Mouse (Mus musculus): ENCODE measurements around the gene Lbhd2. TPM values are rescaled to one million over a fixed set of nuclear protein-coding genes. Genes with fewer than 3 reads are reported as not detected.

Gene Lbhd2
- polyA plus RNA-seq, 1 experiment from 2014 or later = 0.60 TPM

GRCm38 (mm10) chr12:111377376-111377973, 29.1 kb upstream of the Lbhd2 start, which contains the start of gene Cdc42bpb:
Gene Cdc42bpb, minus strand, starts transcription at chr12:111377718.
- Histone ChIP-seq H3K27me3 (no peaks in the 10 kb centered on the region), H3K9me3 (no peaks in the 10 kb centered on the region), H3K4me3 (peak within 1 kb of the TSS; percentile 98), H3K9ac (peak within 1 kb of the TSS; percentile 93), H3K27ac (peak within 1 kb of the TSS; percentile 90), H3K36me3 (no peaks in the 10 kb centered on the region), H3K4me1 (peaks cover 21% of the 10 kb centered on the region), H3K4me2 (replicated peaks) (peak within 1 kb of the TSS; percentile 94)
- WGBS = under 1% methylated on average over 93 of the region's 94 CpGs
- ATAC-seq (ENCODE audit: insufficient number of reproducible peaks, insufficient read depth, low FRiP score, low TSS enrichment) = peak; percentile 91

- H3K4me2 ChIP-seq (replicated peaks) = peak overlapping the region; percentile 94
- peak overlapping the region; percentile 93 for H3K9ac ChIP-seq
- peak; percentile 75 for ATAC-seq (ENCODE audit: insufficient number of reproducible peaks, insufficient read depth, low FRiP score, low TSS enrichment)
- no peaks in the 10 kb centered on the region for H3K9me3 ChIP-seq
- H3K27ac ChIP-seq = peak overlapping the region; percentile 90
- under 1% methylated on average over 32 of the region's 32 CpGs for WGBS
- peaks cover 21% of the 10 kb centered on the region for H3K4me1 ChIP-seq
- H3K27me3 ChIP-seq = no peaks in the 10 kb centered on the region
- H3K36me3 ChIP-seq = no peaks in the 10 kb centered on the region
- peak overlapping the region; percentile 98 for H3K4me3 ChIP-seq
Observed at GRCm38 (mm10) chr12:111377986-111378490, 28.6 kb upstream of the Lbhd2 start.

GRCm38 (mm10) chr12:111378812-111379211, 27.8 kb upstream of the Lbhd2 start:
- Histone ChIP-seq H3K4me2 (replicated peaks) (peak overlapping the region; percentile 94), H3K4me1 (peaks cover 21% of the 10 kb centered on the region), H3K9me3 (no peaks in the 10 kb centered on the region), H3K9ac (no peak overlapping the region), H3K4me3 (peak overlapping the region; percentile 98), H3K27me3 (no peaks in the 10 kb centered on the region), H3K36me3 (no peaks in the 10 kb centered on the region), H3K27ac (no peak overlapping the region)
- WGBS = 75% methylated on average over 12 of the region's 12 CpGs
- ATAC-seq (ENCODE audit: insufficient number of reproducible peaks, insufficient read depth, low FRiP score, low TSS enrichment) = no peak

- WGBS = 86% methylated on average over 13 of the region's 13 CpGs
- no peak overlapping the region for H3K9ac ChIP-seq
- no peak overlapping the region for H3K27ac ChIP-seq
- H3K36me3 ChIP-seq = no peaks in the 10 kb centered on the region
- no peak for ATAC-seq (ENCODE audit: insufficient number of reproducible peaks, insufficient read depth, low FRiP score, low TSS enrichment)
- no peak overlapping the region for H3K4me2 ChIP-seq (replicated peaks)
- no peaks in the 10 kb centered on the region for H3K27me3 ChIP-seq
- no peaks in the 10 kb centered on the region for H3K9me3 ChIP-seq
- H3K4me1 ChIP-seq = no peaks in the 10 kb centered on the region
- no peak overlapping the region for H3K4me3 ChIP-seq
Observed at GRCm38 (mm10) chr12:111385883-111386641, 20.5 kb upstream of the Lbhd2 start.

GRCm38 (mm10) chr12:111386642-111387120, 19.9 kb upstream of the Lbhd2 start:
- no peak overlapping the region for H3K27ac ChIP-seq
- no peak overlapping the region for H3K4me2 ChIP-seq (replicated peaks)
- 58% methylated on average over 8 of the region's 8 CpGs for WGBS
- no peaks in the 10 kb centered on the region for H3K36me3 ChIP-seq
- H3K4me1 ChIP-seq = no peaks in the 10 kb centered on the region
- no peak for ATAC-seq (ENCODE audit: insufficient number of reproducible peaks, insufficient read depth, low FRiP score, low TSS enrichment)
- H3K9me3 ChIP-seq = no peaks in the 10 kb centered on the region
- H3K4me3 ChIP-seq = no peak overlapping the region
- no peak overlapping the region for H3K9ac ChIP-seq
- no peaks in the 10 kb centered on the region for H3K27me3 ChIP-seq

- Histone ChIP-seq H3K27ac (no peak overlapping the region), H3K27me3 (no peaks in the 10 kb centered on the region), H3K9ac (no peak overlapping the region), H3K36me3 (no peaks in the 10 kb centered on the region), H3K4me3 (no peak overlapping the region), H3K4me2 (replicated peaks) (no peak overlapping the region), H3K9me3 (no peaks in the 10 kb centered on the region), H3K4me1 (no peaks in the 10 kb centered on the region)
- ATAC-seq (ENCODE audit: insufficient number of reproducible peaks, insufficient read depth, low FRiP score, low TSS enrichment) = no peak
- 85% methylated on average over 4 of the region's 4 CpGs for WGBS
Observed at GRCm38 (mm10) chr12:111387146-111387545, 19.5 kb upstream of the Lbhd2 start.

GRCm38 (mm10) chr12:111394008-111394407, 12.6 kb upstream of the Lbhd2 start:
- WGBS = 80% methylated on average over 6 of the region's 6 CpGs
- H3K9me3 ChIP-seq = no peaks in the 10 kb centered on the region
- H3K36me3 ChIP-seq = no peaks in the 10 kb centered on the region
- H3K27ac ChIP-seq = no peak overlapping the region
- ATAC-seq (ENCODE audit: insufficient number of reproducible peaks, insufficient read depth, low FRiP score, low TSS enrichment) = no peak
- no peak overlapping the region for H3K4me2 ChIP-seq (replicated peaks)
- no peak overlapping the region for H3K9ac ChIP-seq
- H3K27me3 ChIP-seq = 0 out of 2 replicates have a peak, but pooled peaks cover 8% of the 10 kb centered on the region
- no peaks in the 10 kb centered on the region for H3K4me1 ChIP-seq
- H3K4me3 ChIP-seq = no peak overlapping the region

- Histone ChIP-seq H3K4me3 (no peak overlapping the region), H3K9me3 (no peaks in the 10 kb centered on the region), H3K4me1 (0 out of 2 replicates have a peak, but pooled peaks cover 5% of the 10 kb centered on the region), H3K27ac (no peak overlapping the region), H3K9ac (no peak overlapping the region), H3K27me3 (peaks cover 11% of the 10 kb centered on the region; the same call in 1 of the 2 replicates), H3K4me2 (replicated peaks) (no peak overlapping the region), H3K36me3 (no peaks in the 10 kb centered on the region)
- no peak for ATAC-seq (ENCODE audit: insufficient number of reproducible peaks, insufficient read depth, low FRiP score, low TSS enrichment)
- WGBS = 68% methylated on average over 5 of the region's 5 CpGs
Observed at GRCm38 (mm10) chr12:111396997-111397396, 9.6 kb upstream of the Lbhd2 start.

GRCm38 (mm10) chr12:111401454-111402184, 5.0 kb upstream of the Lbhd2 start:
- Histone ChIP-seq H3K27ac (no peak overlapping the region), H3K4me3 (no peak overlapping the region), H3K4me1 (0 out of 2 replicates have a peak, but pooled peaks cover 5% of the 10 kb centered on the region), H3K9ac (no peak overlapping the region), H3K27me3 (peaks cover 25% of the 10 kb centered on the region), H3K9me3 (no peaks in the 10 kb centered on the region), H3K4me2 (replicated peaks) (no peak overlapping the region), H3K36me3 (no peaks in the 10 kb centered on the region)
- 24% methylated on average over 15 of the region's 15 CpGs for WGBS
- no peak for ATAC-seq (ENCODE audit: insufficient number of reproducible peaks, insufficient read depth, low FRiP score, low TSS enrichment)

- Histone ChIP-seq H3K27me3 (peaks cover 42% of the 10 kb centered on the region), H3K4me3 (no peak overlapping the region), H3K9me3 (no peaks in the 10 kb centered on the region), H3K9ac (no peak overlapping the region), H3K27ac (no peak overlapping the region), H3K4me1 (0 out of 2 replicates have a peak, but pooled peaks cover 5% of the 10 kb centered on the region), H3K36me3 (no peaks in the 10 kb centered on the region), H3K4me2 (replicated peaks) (no peak overlapping the region)
- no peak for ATAC-seq (ENCODE audit: insufficient number of reproducible peaks, insufficient read depth, low FRiP score, low TSS enrichment)
- 64% methylated on average over 10 of the region's 10 CpGs for WGBS
Observed at GRCm38 (mm10) chr12:111404880-111405279, 1.7 kb upstream of the Lbhd2 start.

GRCm38 (mm10) chr12:111409583-111409982, 3.0 kb downstream of the Lbhd2 start:
- H3K4me1 ChIP-seq = peaks cover 12% of the 10 kb centered on the region
- ATAC-seq (ENCODE audit: insufficient number of reproducible peaks, insufficient read depth, low FRiP score, low TSS enrichment) = no peak

More at GRCm38 (mm10) chr12:111409583-111409982, 3.0 kb downstream of the Lbhd2 start:
- Histone ChIP-seq H3K36me3 (no peaks in the 10 kb centered on the region), H3K9ac (no peak overlapping the region), H3K9me3 (no peaks in the 10 kb centered on the region), H3K4me2 (replicated peaks) (no peak overlapping the region), H3K27me3 (peaks cover 36% of the 10 kb centered on the region), H3K4me3 (no peak overlapping the region), H3K27ac (no peak overlapping the region)
- 16% methylated on average over 5 of the region's 5 CpGs for WGBS
